Mouse (Mus musculus) macrophage (primary cell): ENCODE results near the gene Ero1l. TPM values are rescaled to one million over a fixed set of nuclear protein-coding genes. Genes with fewer than 3 reads are reported as not detected.

Experiments
- H3K27ac ChIP-seq: fragments of 350-480 bp; formaldehyde crosslinking; 2 replicates; pipeline ENCODE4 v1.9.0; 2021
- H3K36me3 ChIP-seq: fragments of 350-480 bp; formaldehyde crosslinking; 2 replicates; pipeline ENCODE4 v1.9.0; 2021; ENCODE audit errors: inconsistent target
- H3K4me3 ChIP-seq: fragments of 350-480 bp; formaldehyde crosslinking; 2 replicates; pipeline ENCODE4 v1.9.0; 2021; ENCODE audit errors: inconsistent target
- H3K79me2 ChIP-seq: fragments of 350-480 bp; formaldehyde crosslinking; 2 replicates; pipeline ENCODE4 v1.9.0; 2021; ENCODE audit errors: inconsistent target
- WGBS: methylation state at CpG from one replicate; pipeline ENCODE4 v1.1.7; 2026; ENCODE audit warnings: inconsistent platforms; ENCODE audit not compliant: missing documents; 5-methylcytosine and 5-hydroxymethylcytosine counted together
- polyA plus RNA-seq: library from polyadenylated mRNA; stranded (reverse); fragments of 250-400 nt; gene quantifications from 3 replicates; pipeline ENCODE4 v1.2.4, GENCODE M21; 2018; ENCODE audit warnings: inconsistent platforms
- total RNA-seq, 78 experiments: library from RNA; depleted of rRNA; stranded (reverse); fragments of 250-400 nt; gene quantifications; 1 replicate in 9 of 78; 2 replicates in 24 of 78; 3 replicates in 43 of 78; 4 replicates in 2 of 78; pipeline ENCODE4 v1.2.4; 2018; ENCODE audit warnings: inconsistent platforms in 56 of 78

Gene Ero1l
- 100 to 1,000 TPM in 8 of 26 experiments, 10 to 100 TPM in 18; 35.5 to 200 (median 70.2) TPM for total RNA-seq (2018; cell fraction: chromatin; rRNA removed)
- 10 to 100 TPM; 19.4 to 49.5 (median 26.2) TPM for total RNA-seq (2018; cell fraction: cytosol; rRNA removed)
- total RNA-seq (2018; cell fraction: nucleus; rRNA removed), result 100 to 1,000 TPM in 2 of 26 experiments, 10 to 100 TPM in 24; 35.5 to 131 (median 71.8) TPM
- polyA plus RNA-seq, result 14.7 to 22.5 TPM (median 19.4 TPM) in 3 replicates

DNA sequence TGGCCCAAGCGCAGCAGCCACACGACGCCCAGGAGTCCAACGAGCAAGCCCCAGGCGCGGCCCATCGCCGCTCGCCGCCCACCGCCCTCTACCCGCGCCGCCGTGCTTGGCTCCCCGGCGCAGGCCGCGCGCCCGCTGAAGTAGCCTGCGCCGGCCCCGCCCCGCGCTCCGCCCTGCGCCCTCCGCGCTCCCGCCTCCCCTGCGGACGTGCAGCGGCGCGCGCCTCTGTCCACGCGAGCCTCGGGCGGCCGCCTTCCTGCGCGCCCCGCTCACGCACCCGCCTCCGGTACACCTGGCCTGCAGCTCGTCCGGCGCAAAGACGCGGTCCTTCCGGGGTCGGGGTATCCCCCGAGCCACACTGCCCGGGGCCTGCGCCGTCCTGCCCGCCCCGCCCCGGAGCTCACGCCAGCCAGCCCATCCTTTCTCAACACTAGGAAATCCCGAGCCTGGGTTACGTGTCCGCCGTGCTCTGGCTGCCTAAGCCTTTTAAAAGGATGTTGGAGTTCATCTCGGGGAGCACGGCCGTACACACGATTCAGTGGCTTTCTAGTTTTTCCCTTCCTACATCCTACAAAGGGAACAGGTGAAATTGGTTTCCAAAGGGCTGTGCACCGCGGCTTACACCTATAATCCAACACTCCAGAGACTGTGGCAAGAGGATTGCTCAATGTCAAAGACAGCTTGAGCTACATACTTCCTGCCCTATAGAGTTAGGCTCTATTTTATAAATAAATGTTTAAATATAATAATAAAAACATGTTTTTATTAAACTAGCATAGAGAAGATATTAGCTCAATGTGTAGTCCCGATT, at the start of gene Ero1l:
Gene Ero1l, minus strand, starts transcription at position 346 of the 811 bp plus-strand sequence.
- Histone ChIP-seq H3K79me2 (peaks cover 45% of the 10 kb centered on the region), H3K4me3 (peak within 1 kb of the TSS; percentile 82), H3K27ac (peak within 1 kb of the TSS; percentile 67), H3K36me3 (no peaks in the 10 kb centered on the region)
- WGBS, result 2% methylated on average over 68 of the region's 74 CpGs

DNA sequence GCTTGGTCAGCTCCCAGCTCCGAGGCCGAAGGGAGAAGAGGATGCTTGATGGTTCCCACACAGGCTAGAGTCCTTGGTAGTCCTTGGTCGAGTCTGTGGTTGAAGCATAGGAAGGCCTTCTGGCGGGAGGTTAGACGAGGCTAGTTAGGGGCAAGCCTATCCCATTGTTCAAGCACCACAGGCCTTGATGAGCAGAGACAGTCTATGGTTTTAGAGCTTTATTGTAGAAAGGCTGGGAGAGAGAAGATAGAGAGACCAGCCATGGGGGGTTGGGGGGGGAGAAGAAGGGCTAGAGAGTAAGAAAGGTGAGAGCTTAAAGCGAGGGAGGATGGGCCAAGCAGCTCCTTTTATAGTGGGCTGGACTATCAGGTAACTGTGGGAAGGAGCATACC, 46.6 kb upstream of the Ero1l start:
- Histone ChIP-seq H3K79me2 (no peaks in the 10 kb centered on the region), H3K36me3 (peaks cover 11% of the 10 kb centered on the region), H3K27ac (no peak overlapping the region), H3K4me3 (no peak overlapping the region)
- 95% methylated on average over 6 of the region's 6 CpGs for WGBS

DNA sequence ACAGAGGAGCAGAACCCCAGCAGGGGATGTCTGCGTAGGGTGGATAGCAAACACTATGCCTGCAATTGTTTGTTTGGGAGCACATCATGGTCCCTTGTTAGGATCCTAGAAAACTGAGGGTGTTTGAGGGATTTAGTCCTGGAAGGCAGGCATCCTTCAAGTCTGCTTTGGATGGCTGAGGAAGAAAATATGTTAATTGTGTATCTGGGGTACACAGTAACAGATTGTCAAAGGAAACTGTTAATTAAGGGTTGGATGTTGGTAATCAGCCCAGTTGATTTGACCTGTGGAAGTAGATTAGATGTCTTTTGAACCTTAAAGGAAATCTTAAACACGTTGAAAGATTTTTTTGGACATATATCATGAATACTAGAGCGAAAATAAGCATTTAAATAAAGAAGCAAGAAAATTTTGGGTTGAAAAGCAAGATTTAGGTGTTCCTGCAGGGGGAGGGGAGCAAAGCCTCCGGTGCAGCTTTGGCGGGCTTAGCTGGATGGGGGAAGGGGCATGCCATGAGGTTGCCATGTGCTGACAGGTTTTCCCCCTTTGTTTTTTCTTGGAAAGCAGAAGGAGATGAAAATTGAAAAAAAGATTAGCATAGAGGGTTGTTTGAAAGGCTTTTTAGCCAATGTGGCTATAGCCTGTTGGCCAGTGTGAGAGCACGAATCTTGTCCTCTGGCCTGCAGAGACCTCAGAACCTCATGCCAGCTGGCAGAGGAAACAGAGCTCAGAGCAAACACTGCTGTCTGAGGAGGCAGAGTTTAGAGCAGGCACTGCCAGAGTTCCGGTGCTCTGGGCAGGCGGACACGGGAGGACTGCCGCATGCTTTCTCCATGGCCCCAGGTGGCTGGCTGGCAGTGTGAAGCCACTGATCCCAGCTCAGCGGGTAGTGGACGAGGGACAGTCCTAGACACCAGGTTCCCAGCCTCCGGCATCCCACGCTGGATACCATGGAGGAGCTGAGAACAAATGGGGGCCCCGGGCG, 45.9 kb upstream of the Ero1l start:
- H3K79me2 ChIP-seq, result no peaks in the 10 kb centered on the region
- WGBS, result 97% methylated on average over 16 of the region's 16 CpGs
- no peak overlapping the region for H3K4me3 ChIP-seq

DNA sequence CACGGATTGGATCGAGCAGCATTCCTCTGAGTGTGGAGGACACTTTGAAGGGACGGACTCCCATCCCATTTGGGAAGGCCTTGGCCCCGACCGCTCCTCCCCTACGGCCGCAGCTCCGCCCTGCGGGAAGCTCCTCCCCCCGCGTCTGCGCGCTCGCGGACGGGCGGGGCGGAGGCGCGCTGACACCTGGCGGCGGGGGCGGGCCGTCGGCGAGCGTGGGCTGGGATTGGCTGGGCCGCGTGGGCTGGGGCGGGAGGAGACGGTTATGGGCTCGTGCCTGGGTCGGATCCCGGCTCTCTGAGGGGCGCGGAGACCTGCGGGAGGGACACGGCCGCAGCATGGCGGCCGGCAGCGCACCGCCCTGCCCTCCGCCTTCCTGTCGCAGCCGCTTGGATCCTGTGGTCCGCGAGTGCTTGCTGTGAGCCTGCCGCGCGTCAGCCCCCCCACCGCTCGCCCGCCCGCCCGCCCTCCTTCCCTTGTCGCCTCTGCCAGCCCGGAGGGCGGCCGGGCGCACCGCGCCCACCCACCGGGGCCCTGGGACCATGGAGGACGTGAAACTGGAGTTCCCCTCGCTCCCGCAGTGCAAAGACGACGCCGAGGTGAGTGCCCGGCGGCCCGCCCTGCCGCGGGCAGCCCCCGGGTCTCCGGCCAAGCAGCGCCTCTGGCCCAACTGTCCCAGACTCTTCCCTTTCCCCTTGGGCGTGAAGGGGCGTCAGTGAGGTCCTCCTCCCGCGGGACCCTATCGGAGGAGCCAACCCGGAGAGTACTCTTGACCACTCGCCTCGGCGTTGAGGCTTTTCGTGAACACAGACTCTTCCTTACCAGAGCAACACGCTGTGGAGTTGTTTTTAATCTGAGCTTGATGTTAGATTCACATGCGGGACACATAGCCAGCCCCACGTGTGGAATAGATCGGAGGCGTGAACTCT, 32.6 kb upstream of the Ero1l start, which contains the start of gene Styx:
Gene Styx, plus strand, starts transcription at position 163 of the 929 bp plus-strand sequence.
- H3K27ac ChIP-seq, result no peak within 1 kb of the TSS
- peaks cover 26% of the 10 kb centered on the region for H3K79me2 ChIP-seq
- 0% methylated on average over 62 of the region's 93 CpGs for WGBS
- H3K4me3 ChIP-seq, result peak within 1 kb of the TSS; percentile 61
- H3K36me3 ChIP-seq, result peaks cover 17% of the 10 kb centered on the region; the same call in 1 of the 2 replicates

More for the DNA sequence above, 45.9 kb upstream of the Ero1l start:
- no peak overlapping the region for H3K27ac ChIP-seq
- peaks cover 4% of the 10 kb centered on the region for H3K36me3 ChIP-seq

DNA sequence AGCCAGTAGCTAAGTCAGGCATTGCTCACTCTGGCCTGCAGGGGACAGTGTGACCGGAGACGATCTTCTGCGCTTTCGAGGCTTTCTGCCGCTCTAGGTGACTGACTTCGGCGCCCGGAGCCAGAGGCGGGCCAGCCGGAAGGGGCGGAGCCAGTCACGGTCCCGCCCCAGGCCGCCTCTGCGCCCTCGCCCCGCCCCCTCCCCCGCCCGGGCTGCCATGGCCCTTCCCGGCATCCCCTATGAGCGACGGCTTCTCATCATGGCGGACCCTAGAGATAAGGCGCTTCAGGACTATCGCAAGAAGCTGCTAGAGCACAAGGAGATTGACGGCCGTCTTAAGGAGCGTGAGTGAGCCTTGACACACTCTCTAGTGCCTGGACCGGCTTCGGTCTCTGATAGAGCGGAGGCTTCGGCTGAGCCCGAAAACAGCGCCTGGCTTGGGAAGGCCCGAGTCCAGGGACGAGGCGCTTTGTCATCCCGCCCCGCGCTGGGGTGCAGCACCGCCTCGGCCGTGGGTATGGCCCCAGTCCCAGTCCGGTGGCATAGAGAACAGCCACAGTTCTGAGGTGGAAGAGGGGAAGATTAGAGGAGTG, 11.1 kb upstream of the Ero1l start, which contains the start of gene Psmc6:
Gene Psmc6, plus strand, starts transcription at position 200 of the 593 bp plus-strand sequence.
- Histone ChIP-seq H3K36me3 (peaks cover 9% of the 10 kb centered on the region), H3K4me3 (peak within 1 kb of the TSS; percentile 98), H3K27ac (peak within 1 kb of the TSS; percentile 62), H3K79me2 (peaks cover 49% of the 10 kb centered on the region)
- WGBS, result under 1% methylated on average over 43 of the region's 44 CpGs

DNA sequence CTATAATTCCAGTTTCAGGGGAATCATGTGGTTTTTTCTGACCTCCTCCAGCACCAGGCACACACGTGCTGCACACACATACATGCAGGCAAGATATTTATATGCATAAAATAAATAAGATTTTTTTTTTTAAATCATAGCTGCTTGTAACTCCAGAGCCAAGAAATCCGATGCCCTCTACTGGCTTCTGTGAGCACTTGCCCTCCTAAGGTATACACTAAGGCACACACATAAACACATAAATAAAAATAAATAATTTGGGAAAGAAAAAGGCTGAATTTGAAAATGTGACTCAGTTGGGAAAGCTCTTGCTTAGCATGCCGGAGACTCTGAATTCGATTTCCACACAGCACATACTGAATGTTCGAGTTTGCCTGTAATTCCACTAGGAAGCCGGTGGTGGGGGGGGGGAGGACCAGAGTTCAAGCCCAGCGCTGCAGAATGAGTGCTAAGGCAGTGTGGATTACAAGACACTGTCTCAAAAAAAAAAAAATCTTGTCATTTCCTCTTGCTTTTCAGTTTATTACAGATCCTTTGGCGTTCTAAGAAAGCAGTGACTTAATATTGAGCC, 10.5 kb upstream of the Ero1l start:
- Histone ChIP-seq H3K79me2 (peaks cover 43% of the 10 kb centered on the region), H3K36me3 (peaks cover 7% of the 10 kb centered on the region), H3K27ac (peak overlapping the region; percentile 39), H3K4me3 (peak overlapping the region; percentile 22; the same call in 1 of the 2 replicates)
- WGBS, result 15% methylated on average over 7 of the region's 8 CpGs

DNA sequence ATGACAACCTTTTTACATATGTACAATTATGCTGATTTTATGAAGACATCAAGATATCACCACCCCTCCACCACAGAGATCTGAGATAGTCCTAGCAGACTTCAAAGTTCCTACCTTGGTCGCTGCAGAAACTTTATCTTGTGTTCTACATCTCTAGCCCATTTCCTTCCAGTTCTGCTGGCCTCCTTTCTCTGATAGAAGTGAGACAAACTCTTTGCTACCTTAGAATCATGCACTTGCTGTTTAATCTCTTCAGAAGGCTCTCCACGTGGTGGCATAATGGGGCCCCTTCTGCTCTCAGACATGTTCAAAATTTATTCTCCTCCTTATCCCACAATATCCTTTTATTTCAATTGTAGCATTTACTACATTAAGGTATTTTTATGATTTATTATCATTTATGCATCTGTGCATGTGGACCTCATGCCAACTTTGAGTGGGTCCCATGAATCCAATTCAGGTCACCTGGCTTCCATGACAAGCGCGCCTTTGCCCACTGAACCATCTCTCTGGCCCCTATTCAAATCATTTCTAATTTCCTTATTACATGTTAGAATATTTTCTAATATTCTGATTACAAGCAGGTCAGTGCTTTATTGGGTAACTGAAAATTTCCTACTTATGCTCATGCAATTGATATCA, 9.6 kb upstream of the Ero1l start:
- Histone ChIP-seq H3K79me2 (peaks cover 34% of the 10 kb centered on the region), H3K36me3 (peaks cover 7% of the 10 kb centered on the region), H3K4me3 (no peak overlapping the region), H3K27ac (no peak overlapping the region)
- 77% methylated on average over 4 of the region's 4 CpGs for WGBS

DNA sequence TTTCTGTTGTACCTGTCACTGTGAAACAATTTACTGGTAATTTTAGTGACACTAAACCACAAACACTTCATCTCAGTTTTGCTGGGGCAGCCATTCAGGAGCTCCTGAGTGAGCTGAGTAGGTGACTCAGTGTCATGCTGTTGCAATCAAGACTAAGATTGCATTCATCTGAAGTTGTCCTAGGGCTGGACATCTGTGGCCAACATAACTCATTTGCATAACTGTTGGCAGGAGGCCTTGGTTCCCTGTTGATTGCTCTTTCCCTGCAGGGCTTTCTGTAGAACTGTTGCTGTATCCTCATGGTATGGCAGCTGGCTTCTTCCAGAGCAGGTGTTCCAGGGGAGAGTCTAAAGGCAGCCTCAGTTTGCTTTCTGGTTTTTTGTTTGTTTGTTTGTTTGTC, 6.9 kb upstream of the Ero1l start:
- H3K36me3 ChIP-seq, result no peaks in the 10 kb centered on the region
- peak overlapping the region; percentile 80 for H3K27ac ChIP-seq
- no peak overlapping the region for H3K4me3 ChIP-seq
- H3K79me2 ChIP-seq, result peaks cover 8% of the 10 kb centered on the region

DNA sequence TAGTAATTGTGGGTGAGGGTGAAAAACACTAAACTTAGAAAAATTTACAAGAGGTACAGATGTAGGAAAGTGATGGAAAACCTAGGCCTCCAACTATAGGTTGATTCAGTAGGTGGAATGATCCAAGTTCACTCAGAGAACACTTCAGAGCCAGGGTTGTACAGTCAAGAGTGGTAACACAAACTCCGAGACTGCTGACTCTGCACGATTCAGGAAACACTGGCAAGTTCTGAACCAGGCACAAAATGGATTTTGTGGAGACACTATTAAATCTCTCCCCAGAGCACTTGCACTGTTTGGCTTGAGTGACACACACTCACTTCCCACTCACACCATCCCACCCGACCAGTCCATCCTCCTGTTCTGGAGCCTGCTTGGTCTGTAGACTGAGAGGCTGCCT, 4.7 kb upstream of the Ero1l start:
- H3K27ac ChIP-seq, result no peak overlapping the region
- whole genome bisulfite sequencing, result 88% methylated on average over 3 of the region's 3 CpGs
- H3K36me3 ChIP-seq, result no peaks in the 10 kb centered on the region
- H3K4me3 ChIP-seq, result no peak overlapping the region
- H3K79me2 ChIP-seq, result no peaks in the 10 kb centered on the region

DNA sequence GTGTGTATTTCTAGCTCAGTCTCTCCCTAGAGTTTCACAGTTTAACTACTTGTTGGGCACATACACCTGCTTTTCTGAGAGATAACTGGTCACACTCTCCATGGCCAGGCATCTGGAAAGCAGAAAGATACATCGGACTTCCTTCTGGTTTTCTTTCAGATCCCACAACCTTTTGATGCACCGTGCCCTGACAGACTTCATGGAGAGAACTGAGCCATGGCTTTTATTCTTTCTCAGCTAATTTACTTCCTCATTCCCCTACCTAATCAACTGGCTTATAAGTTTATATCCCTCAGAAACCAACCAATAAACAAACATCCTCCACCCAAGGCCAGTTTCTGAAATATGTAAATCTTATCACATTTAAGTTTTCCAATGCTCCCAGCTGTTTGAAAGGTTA, 3.9 kb upstream of the Ero1l start:
- 42% methylated on average over 2 of the region's 2 CpGs for WGBS
- no peak overlapping the region; the same call in 1 of the 2 replicates for H3K27ac ChIP-seq

DNA sequence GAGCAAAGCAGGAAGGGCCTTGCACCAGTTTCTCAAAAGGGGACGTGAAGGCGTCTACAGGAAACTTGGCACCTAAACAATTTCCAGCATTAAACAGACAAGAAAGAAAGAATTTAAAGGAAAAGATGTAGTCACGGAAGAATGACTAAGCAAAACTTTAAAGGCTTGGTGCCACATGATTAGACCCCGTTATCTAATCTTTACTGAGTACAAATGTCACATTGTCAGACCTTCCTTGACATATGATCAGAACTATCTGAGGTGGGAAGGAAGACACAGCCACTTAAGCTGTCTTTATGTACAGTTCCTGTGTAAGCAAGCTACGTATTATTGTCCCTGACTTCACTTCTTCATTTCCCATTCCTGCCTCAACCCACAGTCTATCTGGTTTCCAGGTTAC, 3.1 kb upstream of the Ero1l start:
- Histone ChIP-seq H3K79me2 (peaks cover 15% of the 10 kb centered on the region), H3K4me3 (no peak overlapping the region), H3K27ac (peak overlapping the region; percentile 33), H3K36me3 (no peaks in the 10 kb centered on the region)
- 34% methylated on average over 5 of the region's 5 CpGs for WGBS

More for the DNA sequence above, 3.9 kb upstream of the Ero1l start:
- Histone ChIP-seq H3K79me2 (peaks cover 7% of the 10 kb centered on the region), H3K4me3 (no peak overlapping the region), H3K36me3 (no peaks in the 10 kb centered on the region)

DNA sequence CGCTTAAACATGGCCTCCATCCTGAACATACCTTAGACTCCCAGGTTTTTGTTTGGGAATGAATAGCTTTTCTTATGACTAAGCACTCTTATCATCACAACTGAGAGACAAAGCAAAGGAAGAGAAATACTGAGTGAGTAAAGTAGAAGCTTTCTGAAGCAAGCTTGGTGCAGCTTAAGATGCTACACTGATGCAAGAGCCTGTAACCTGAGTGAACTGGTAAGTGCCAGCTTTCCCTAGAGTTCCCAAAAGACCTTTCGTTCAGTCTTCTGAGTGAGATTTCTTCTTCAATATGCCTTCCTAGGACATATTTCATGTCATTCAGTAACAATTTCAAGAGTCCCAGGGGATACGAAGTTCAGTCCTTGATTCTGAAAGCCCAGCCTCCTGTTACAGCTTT, 2.5 kb upstream of the Ero1l start:
- 92% methylated on average over 3 of the region's 3 CpGs for WGBS
- no peaks in the 10 kb centered on the region for H3K36me3 ChIP-seq
- H3K79me2 ChIP-seq, result peaks cover 20% of the 10 kb centered on the region
- no peak overlapping the region for H3K4me3 ChIP-seq
- peak overlapping the region; percentile 33 for H3K27ac ChIP-seq
